In genomic region chr19:45338182-45338581, GRCm38 (mm10) we compare ENCODE assay signal across 12 mouse cellular contexts. TPM values are rescaled to one million over a fixed set of nuclear protein-coding genes. Genes with fewer than 3 reads are reported as not detected.
DNase-seq lines count a peak whose midpoint lies in the region; ATAC-seq and TF ChIP-seq lines count a peak whose summit lies in the region.
"Had no signal": no experiment of that assay in that cellular context is flagged by ENCODE, and none has a peak within 500 bp of the region (broad histone marks: within the 10 kb centered on the region; RNA-seq: fewer than 3 reads in every experiment).

No protein-coding gene starts in this region.

- 64% methylated on average over 10 of the region's 10 CpGs for WGBS in limb, embryonic 12.5 days
- WGBS in limb, embryonic 10.5 days = 82% methylated on average over 10 of the region's 10 CpGs
- 29% methylated on average over 10 of the region's 10 CpGs for WGBS in hindbrain, embryonic 13.5 days
- WGBS in limb, embryonic 14.5 days = 57% methylated on average over 10 of the region's 10 CpGs

- TF ChIP-seq POLR2A in limb, embryonic 14.5 days (IDR thresholded peaks at IDR 0.05; ENCODE audit: borderline replicate concordance, extremely low read depth, insufficient read depth, insufficient read length) = no peak

- no peaks in the 10 kb centered on the region for H3K27me3 ChIP-seq in limb, embryonic 12.5 days
- H3K27me3 ChIP-seq in limb, embryonic 10.5 days (ENCODE audit: low read depth, poor library complexity, severe bottlenecking) = no peaks in the 10 kb centered on the region
- H3K27me3 ChIP-seq in hindbrain, embryonic 13.5 days = no peaks in the 10 kb centered on the region
- H3K27me3 ChIP-seq in limb, embryonic 14.5 days (ENCODE audit: control insufficient read depth, insufficient read depth, low read length) = no peaks in the 10 kb centered on the region

- H3K36me3 ChIP-seq in limb, embryonic 12.5 days = no peaks in the 10 kb centered on the region
- no peaks in the 10 kb centered on the region for H3K36me3 ChIP-seq in limb, embryonic 10.5 days
- H3K36me3 ChIP-seq in hindbrain, embryonic 13.5 days = no peaks in the 10 kb centered on the region
- H3K36me3 ChIP-seq in limb, embryonic 14.5 days (ENCODE audit: control insufficient read depth, insufficient read depth, low read length) = no peaks in the 10 kb centered on the region

- ATAC-seq in limb, embryonic 12.5 days (ENCODE audit: insufficient number of reproducible peaks, insufficient read depth, low FRiP score, low TSS enrichment, low read depth) = no peak
- ATAC-seq in hindbrain, embryonic 13.5 days (ENCODE audit: low FRiP score) = peak; percentile 46; the same call in 1 of the 2 replicates
- peak; percentile 26; the same call in 1 of the 2 replicates for ATAC-seq in limb, embryonic 14.5 days (ENCODE audit: low FRiP score, low read depth)
- ATAC-seq in erythroid progenitor cell, adult 5-6 weeks (replicated peaks; ENCODE audit: low FRiP score, poor library complexity, severe bottlenecking) = no peak
- ATAC-seq: activated CD4-positive, CD25-positive, alpha-beta regulatory T cell, adult 4 months had no signal

- no peak for DNase-seq in limb, embryonic 10.5 days (ENCODE audit: low spot score)
- peak; percentile 21 for DNase-seq in limb, embryonic 14.5 days (ENCODE audit: low spot score)
- DNase-seq in right cerebral cortex, postnatal 36 days (ENCODE audit: low spot score in 2 of 2) = peak; percentile 66 to 71
- no peak for DNase-seq in cerebellum, adult 11-12 months
- no peak for DNase-seq in adrenal gland, adult (ENCODE audit: inconsistent age in 2 of 2, low spot score in 1 of 2)
- DNase-seq: cerebellum, postnatal 36 days; heart, postnatal 4 days; lung, embryonic 14.5 days had no signal

- H3K4me2 ChIP-seq in limb, embryonic 12.5 days = no peak overlapping the region
- H3K4me2 ChIP-seq in hindbrain, embryonic 13.5 days = peak overlapping the region; percentile 31
- no peak overlapping the region for H3K4me2 ChIP-seq in limb, embryonic 14.5 days (replicated peaks; ENCODE audit: low read depth, low read length, severe bottlenecking)
- H3K4me2 ChIP-seq: lung, embryonic 14.5 days had no signal

- no peak overlapping the region for H3K9ac ChIP-seq in limb, embryonic 12.5 days (replicated peaks)
- H3K9ac ChIP-seq in hindbrain, embryonic 13.5 days = peak overlapping the region; percentile 25; the same call in 1 of the 2 replicates
- no peak overlapping the region for H3K9ac ChIP-seq in limb, embryonic 14.5 days (ENCODE audit: low read depth, low read length, severe bottlenecking)
- H3K9ac ChIP-seq: lung, embryonic 14.5 days had no signal

- H3K27ac ChIP-seq in limb, embryonic 12.5 days = peak overlapping the region; percentile 45; the same call in 1 of the 2 replicates
- H3K27ac ChIP-seq in limb, embryonic 10.5 days = no peak overlapping the region
- peak overlapping the region; percentile 91 for H3K27ac ChIP-seq in hindbrain, embryonic 13.5 days
- no peak overlapping the region for H3K27ac ChIP-seq in limb, embryonic 14.5 days (replicated peaks; ENCODE audit: low read depth, low read length)

- no peak overlapping the region for H3K4me3 ChIP-seq in limb, embryonic 12.5 days (replicated peaks)
- H3K4me3 ChIP-seq in limb, embryonic 10.5 days = no peak overlapping the region
- no peak overlapping the region for H3K4me3 ChIP-seq in hindbrain, embryonic 13.5 days
- no peak overlapping the region for H3K4me3 ChIP-seq in limb, embryonic 14.5 days (replicated peaks; ENCODE audit: low read length)

- H3K9me3 ChIP-seq in limb, embryonic 12.5 days = no peaks in the 10 kb centered on the region
- no peaks in the 10 kb centered on the region for H3K9me3 ChIP-seq in limb, embryonic 10.5 days (replicated peaks)
- H3K9me3 ChIP-seq in hindbrain, embryonic 13.5 days = no peaks in the 10 kb centered on the region
- no peaks in the 10 kb centered on the region for H3K9me3 ChIP-seq in limb, embryonic 14.5 days (ENCODE audit: control insufficient read depth, low read length)

- peaks cover 5% of the 10 kb centered on the region; the same call in 1 of the 2 replicates for H3K4me1 ChIP-seq in limb, embryonic 12.5 days (replicated peaks)
- H3K4me1 ChIP-seq in limb, embryonic 10.5 days = peaks cover 8% of the 10 kb centered on the region
- peaks cover 27% of the 10 kb centered on the region for H3K4me1 ChIP-seq in hindbrain, embryonic 13.5 days (replicated peaks)
- no peaks in the 10 kb centered on the region for H3K4me1 ChIP-seq in limb, embryonic 14.5 days (ENCODE audit: control insufficient read depth, insufficient read depth, low read length)

RNA-seq across cellular contexts. Expression of gene Btrc, which starts 25.4 kb away (rescaled TPM):
- 55.7 and 56.9 TPM in 2 replicates for polyA plus RNA-seq in limb, embryonic 12.5 days (2016; fragmentation: Nextera tagmentation; extraction: Ambion mirVana)
- 45.0 and 53.4 TPM in 2 replicates for polyA plus RNA-seq in limb, embryonic 10.5 days (2016; fragmentation: Nextera tagmentation; extraction: Ambion mirVana)
- 67.5 and 71.6 TPM in 2 replicates for polyA plus RNA-seq in hindbrain, embryonic 13.5 days (2015; fragmentation: Nextera tagmentation; extraction: Ambion mirVana)
- polyA plus RNA-seq in limb, embryonic 14.5 days (2012; rRNA removed) = 38.3 and 41.5 TPM in 2 replicates
- 44.1 and 47.5 TPM in 2 replicates for polyA plus RNA-seq in limb, embryonic 14.5 days (2014; fragmentation: Nextera tagmentation; extraction: Ambion mirVana)
- 130 and 155 TPM in 2 replicates for total RNA-seq in erythroid progenitor cell, adult 5-6 weeks (2015; ENCODE audit: low replicate concordance)
- 235 and 268 TPM in 2 replicates for total RNA-seq in erythroid progenitor cell, adult 5-6 weeks (2017; ENCODE audit: low replicate concordance)

Comparison
In these comparisons a context has a peak if more than half of its experiments do, and no peak if none do; other contexts are left out.
1. ATAC-seq: peak in hindbrain, embryonic 13.5 days (single experiment) and limb, embryonic 14.5 days (single experiment); none in limb, embryonic 12.5 days (single experiment) and erythroid progenitor cell, adult 5-6 weeks (single experiment).
2. H3K27ac ChIP-seq: peak in limb, embryonic 12.5 days (single experiment) and hindbrain, embryonic 13.5 days (single experiment); none in limb, embryonic 10.5 days (single experiment) and limb, embryonic 14.5 days (single experiment).
3. DNase-seq: peak in limb, embryonic 14.5 days (single experiment) and right cerebral cortex, postnatal 36 days (2 of 2); none in limb, embryonic 10.5 days (single experiment), cerebellum, adult 11-12 months (single experiment) and adrenal gland, adult (0 of 2).